Mouse (Mus musculus) G1E-ER4 (cell line): Measurements from ENCODE around the gene Dock3. TPM values are rescaled to one million over a fixed set of nuclear protein-coding genes. Genes with fewer than 3 reads are reported as not detected.

Source experiments
- GATA1 ChIP-seq: IDR thresholded peaks from one replicate; pipeline ENCODE4 v1.8.0; 2012; ENCODE audit warnings: low read length, inconsistent platforms
- polyA plus RNA-seq: library from polyadenylated mRNA; stranded (reverse); fragments of >175 nt; gene quantifications from 2 replicates; pipeline ENCODE4 v1.2.3, GENCODE M21; 2012

Gene Dock3
- polyA plus RNA-seq, 1 experiment, result not detected

DNA sequence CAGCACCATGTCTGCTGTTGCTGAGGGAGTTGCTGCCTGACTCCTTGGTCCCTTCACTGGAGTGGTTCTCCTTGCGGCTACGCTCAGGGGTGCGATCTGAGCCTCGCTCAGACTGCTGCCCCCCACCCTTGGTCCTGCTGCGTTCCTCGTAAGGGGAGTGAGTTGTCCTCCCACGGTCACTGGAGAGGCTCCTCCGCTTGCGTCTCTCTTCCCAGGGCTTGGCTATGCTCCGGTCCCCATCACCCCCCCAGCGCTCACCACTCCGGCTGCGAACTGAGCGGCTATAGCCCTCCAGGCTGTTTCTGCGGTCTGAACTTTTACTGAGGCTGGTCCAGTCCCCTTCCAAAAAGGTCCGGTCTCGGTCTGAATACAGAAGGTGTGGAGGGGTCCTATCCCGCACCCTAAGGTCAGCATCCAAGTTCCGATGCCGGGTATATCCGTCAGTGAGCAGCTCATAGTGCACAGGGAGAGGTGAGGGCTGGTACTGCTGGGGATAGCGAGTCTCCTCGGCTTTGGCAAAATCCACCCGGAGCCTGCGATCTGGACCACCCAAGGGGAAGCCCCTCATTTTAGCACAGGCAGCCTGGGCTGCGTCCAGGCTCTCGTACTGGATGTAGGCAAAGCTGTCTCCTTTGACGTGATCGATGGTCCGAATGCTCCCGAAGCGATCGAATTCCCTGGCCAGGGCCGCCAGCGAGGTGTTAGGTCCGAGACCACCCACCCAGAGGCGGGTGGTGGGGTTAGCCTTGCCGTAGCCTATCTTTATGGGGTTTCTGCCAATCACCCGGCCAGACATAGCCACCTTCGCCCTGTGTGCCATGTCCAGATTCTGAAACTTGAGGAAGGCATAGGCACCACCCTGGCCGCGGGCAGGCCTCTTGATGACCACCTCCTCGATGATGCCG lies 346.5 kb downstream of the Dock3 start:
- TF ChIP-seq GATA1, result no peak

DNA sequence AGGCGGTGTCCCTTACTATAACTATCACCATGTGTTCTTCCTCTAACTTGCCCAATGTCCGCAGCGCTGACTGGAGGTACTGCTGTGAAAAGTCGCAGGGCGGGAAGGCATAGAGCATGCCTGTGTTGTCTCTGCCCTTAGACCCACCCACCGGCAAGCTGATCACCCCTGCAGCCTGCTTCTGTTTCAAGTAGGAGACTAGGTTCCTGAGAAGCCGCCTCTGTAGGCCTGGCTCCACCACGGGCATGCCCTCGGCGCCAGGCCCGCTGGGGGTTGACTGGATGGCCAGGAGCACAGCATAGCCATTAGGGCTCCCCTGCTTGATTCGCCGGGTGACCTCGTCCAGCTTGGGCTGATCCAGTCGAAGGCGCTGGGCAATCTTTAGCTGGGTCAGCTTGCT lies 347.4 kb downstream of the Dock3 start:
- no peak for TF ChIP-seq GATA1

DNA sequence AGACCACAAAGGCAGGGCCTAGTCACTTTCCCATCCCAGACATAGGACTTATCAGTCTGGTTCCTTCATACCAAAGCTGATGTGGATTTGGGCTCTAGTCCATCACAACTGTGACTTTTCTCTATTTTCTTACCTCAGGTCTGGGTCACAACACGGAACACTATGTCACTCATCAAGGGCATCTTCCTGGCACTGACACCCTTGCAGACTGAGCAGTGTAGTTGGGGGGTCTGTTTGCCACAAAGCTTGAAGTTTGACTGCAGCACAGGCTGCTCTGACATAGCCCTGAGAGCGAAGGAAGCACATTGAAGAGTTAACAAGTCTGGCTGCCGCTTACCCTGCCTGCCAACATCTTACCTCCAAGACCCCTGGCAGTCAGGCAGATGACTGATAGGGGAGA lies 348.6 kb downstream of the Dock3 start:
- TF ChIP-seq GATA1, result no peak

DNA sequence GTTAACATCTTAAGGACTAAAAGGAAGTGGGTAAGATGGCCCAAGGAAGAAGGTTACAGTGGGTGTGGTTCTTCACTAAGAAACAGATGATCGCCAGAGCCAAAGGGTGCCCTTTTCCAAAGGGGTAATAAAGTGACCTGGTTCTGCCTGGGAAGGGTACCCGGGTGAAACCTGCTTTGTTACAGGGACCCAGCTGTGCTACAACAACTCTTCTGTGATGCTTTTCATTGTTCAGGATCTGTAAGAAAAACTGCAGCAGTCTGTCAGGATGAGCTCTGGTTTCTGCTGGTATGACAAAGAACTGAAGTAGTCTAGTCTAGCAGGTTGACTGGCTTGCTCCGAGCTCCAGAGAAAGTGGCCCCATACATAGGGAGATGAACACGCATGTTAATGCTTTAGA lies 349.5 kb downstream of the Dock3 start:
- no peak for TF ChIP-seq GATA1

DNA sequence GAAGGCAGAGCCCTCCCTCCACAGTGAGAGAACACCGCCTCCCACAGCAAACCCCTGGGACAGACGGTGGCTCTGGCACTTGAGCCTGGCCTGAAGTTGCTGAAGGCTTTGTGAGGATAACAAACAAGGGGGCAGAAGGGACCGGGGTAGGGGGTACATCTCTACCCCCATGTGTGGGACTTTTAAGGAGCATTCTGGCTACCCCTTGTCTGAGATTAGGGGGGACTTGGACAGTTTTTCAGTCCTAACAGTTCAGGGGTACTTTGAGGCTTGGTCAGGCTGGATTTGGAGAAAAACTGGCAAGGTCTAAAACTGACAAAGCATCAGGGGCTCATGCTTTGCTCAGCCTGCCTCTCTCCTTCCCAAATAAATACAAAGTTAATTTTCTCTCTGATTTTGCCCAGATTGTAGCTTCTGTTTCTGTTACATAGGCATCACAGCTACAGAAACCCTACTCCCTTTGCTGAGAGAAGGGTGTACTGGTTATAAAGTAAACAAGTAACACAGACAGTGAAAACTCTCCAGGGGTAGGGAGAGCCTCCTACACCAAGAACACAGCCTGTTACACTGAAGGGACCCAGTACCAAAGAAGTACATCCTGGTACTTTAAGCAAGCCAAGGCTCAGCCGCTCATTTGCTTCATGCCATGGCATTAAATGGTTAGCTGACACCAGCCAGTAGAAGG lies 350.5 kb downstream of the Dock3 start:
- no peak for TF ChIP-seq GATA1

DNA sequence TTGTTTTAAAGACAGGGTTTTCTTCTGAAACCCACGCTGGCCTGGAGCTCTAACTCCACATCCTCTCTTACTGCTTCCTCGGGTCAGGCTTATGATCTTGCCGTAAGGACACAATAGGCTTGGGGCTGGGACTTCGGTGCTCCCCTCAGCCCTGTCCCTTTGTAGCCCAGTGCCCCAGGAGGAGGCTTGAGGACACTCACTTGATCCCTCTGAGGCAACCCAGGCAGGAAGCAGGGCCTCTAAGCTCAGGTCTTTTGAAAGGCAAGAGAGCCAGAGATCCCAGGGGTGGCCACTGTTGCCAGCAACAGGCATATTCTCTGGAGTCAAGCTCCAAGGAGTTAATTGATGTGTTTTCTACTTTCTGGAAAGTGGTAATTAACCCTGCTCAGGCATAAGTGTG lies 352.2 kb downstream of the Dock3 start:
- TF ChIP-seq GATA1, result no peak

DNA sequence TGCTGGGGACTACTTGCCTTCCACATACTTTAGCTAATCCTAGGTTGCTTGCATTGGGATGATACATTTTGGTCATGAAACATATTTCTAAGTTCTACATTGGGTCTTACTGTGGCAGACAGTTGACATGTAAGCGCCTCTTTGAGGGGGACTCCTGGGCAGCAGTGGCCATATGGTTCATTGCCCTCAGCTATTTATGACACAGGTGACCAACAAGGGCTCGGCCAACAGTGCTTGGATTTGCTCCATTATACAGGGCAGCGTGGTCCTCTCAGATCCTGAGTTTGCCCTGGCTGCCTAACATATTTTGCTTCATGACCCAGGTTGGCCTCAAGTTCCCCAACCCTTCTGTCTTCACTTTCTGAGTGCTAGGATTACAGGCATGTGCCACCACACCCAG lies 355.0 kb downstream of the Dock3 start:
- no peak for TF ChIP-seq GATA1

DNA sequence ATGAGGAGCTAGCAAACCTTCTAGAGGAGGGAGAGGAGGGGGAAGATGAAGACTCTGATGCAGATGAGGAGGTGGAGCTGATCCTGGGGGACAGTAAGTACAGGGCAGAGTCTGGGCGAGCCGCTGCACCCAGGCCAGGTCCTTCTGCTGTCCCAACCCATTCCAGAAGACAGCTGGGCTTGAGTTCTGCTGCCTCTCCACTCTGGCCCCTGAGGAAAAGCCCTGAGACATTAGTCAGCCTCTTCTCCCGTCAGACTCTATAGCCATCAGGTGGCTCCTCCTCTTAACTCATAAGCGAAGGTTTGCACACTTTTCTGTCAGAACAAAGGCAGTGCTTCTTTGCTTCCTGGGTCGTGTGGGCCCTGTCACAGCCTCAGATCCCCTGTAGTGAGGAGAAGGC lies 357.5 kb downstream of the Dock3 start:
- no peak for TF ChIP-seq GATA1

DNA sequence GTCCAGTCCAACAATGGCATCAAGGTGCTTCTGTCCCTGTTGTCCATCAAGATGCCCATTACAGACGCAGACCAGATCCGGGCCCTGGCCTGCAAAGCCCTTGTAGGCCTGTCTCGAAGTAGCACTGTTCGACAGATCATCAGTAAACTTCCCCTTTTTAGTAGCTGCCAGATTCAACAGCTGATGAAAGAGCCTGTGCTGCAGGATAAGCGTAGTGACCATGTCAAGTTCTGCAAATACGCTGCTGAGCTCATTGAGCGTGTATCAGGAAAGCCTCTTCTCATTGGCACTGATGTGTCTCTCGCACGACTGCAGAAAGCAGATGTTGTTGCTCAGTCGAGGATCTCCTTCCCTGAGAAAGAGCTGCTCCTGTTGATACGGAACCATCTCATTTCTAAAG lies 373.7 kb downstream of the Dock3 start:
- peak; percentile 72 for TF ChIP-seq GATA1

DNA sequence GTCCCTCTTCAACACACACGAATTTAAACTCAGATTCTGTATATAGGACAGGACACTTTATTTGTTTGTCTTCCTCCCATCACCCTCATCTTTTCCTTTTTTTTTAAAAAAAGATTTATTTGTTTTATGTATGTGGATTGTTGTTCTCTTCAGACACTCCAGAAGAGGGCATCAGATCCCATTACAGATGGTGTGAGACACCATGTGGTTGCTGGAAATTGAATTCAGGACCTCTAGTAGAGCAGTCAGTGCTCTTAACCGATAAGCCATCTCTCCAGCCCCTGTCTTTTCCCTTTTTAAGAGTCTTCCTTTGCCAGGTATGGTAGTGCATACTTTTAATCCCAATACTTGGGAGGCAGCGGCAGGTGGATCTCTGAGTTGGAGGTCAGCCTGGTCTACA lies 375.0 kb downstream of the Dock3 start:
- no peak for TF ChIP-seq GATA1

Other genes with a start within 250 kb of the Dock3 start
- gene Mapkapk3, start 58.0 kb upstream of the Dock3 start, polyA plus RNA-seq, result 35.7 and 51.9 TPM in 2 replicates
- 121 and 125 TPM in 2 replicates for gene Cish, start 64.1 kb upstream of the Dock3 start, polyA plus RNA-seq
- 9.0 and 15.2 TPM in 2 replicates for gene Hemk1, start 106.4 kb upstream of the Dock3 start, polyA plus RNA-seq
- gene 6430571L13Rik, start 108.7 kb upstream of the Dock3 start, polyA plus RNA-seq, result 0.14 and 0.16 TPM in 2 replicates
- gene Cacna2d2, start 167.7 kb upstream of the Dock3 start, polyA plus RNA-seq, result not detected in 2 replicates